ENCODE assay signal across 8 mouse cellular contexts in genomic region chr8:116755557-116755956, GRCm38 (mm10). TPM values are rescaled to one million over a fixed set of nuclear protein-coding genes. Genes with fewer than 3 reads are reported as not detected.
DNase-seq lines count a peak whose midpoint lies in the region; ATAC-seq lines count a peak whose summit lies in the region.

No protein-coding gene starts in this region.

- peak; percentile 30 to 50 for DNase-seq in adrenal gland, adult 18-20 months (ENCODE audit: low spot score in 2 of 2)
- DNase-seq in adrenal gland, postnatal 4 days (ENCODE audit: low spot score in 2 of 2), result no peak
- DNase-seq in left cerebral cortex, postnatal 4 days, result peak; percentile 50
- no peak for DNase-seq in left cerebral cortex, postnatal 25 days (ENCODE audit: low spot score in 2 of 2)
- DNase-seq in adrenal gland, postnatal 25 days, result peak; percentile 53
- DNase-seq in gastrocnemius, postnatal 14 days, result peak; percentile 23
- DNase-seq in lung, postnatal 10 days, result peak; percentile 54

- intact Hi-C loops in left cerebral cortex, postnatal 4 days (cut with DNase I), result no loop called here
- intact Hi-C loops in left cerebral cortex, postnatal 25 days (cut with DNase I), result loop anchor here (5.0 kb wide), 1 partner anchor 273 kb away; no protein-coding TSS in a partner anchor
- intact Hi-C loops in gastrocnemius, postnatal 14 days (cut with DNase I; ENCODE audit: low total_unique reads), result loop anchor here (5.0 kb wide), 1 partner anchor 273 kb away; no protein-coding TSS in a partner anchor

- no peak for ATAC-seq in monocyte, adult 5-6 weeks (replicated peaks; ENCODE audit: insufficient number of reproducible peaks, low FRiP score, low TSS enrichment, poor library complexity, severe bottlenecking)

RNA-seq across cellular contexts. Expression of gene Cdyl2, which starts 22.8 kb away (rescaled TPM):
- total RNA-seq in adrenal gland, adult 18-20 months (2021), result 1 to 10 TPM; 4.6 to 6.1 TPM
- total RNA-seq in adrenal gland, postnatal 4 days (2021), result 10 to 100 TPM; 10.1 to 10.9 TPM
- total RNA-seq in left cerebral cortex, postnatal 4 days (2021), result 10 to 100 TPM; 18.4 to 20.8 TPM
- total RNA-seq in left cerebral cortex, postnatal 25 days (2021), result 10 to 100 TPM; 20.2 to 28.4 TPM
- total RNA-seq in adrenal gland, postnatal 25 days (2021), result 9.0 and 10.8 TPM in 2 replicates
- 1 to 10 TPM; 4.0 to 4.7 TPM for total RNA-seq in gastrocnemius, postnatal 14 days (2021)
- total RNA-seq in monocyte, adult 5-6 weeks (2017), result 6.4 to 15.3 TPM (median 11.0 TPM) in 3 replicates

Comparison
In these comparisons a context has a peak if more than half of its experiments do, and no peak if none do; other contexts are left out.
1. DNase-seq: peak in adrenal gland, adult 18-20 months (2 of 2), left cerebral cortex, postnatal 4 days (single experiment), adrenal gland, postnatal 25 days (single experiment), gastrocnemius, postnatal 14 days (single experiment) and lung, postnatal 10 days (single experiment); none in adrenal gland, postnatal 4 days (0 of 2) and left cerebral cortex, postnatal 25 days (0 of 2).